Mouse (Mus musculus) hindbrain, embryonic 10.5 days (tissue): Measurements from ENCODE around the gene H2-Ke6. TPM values are rescaled to one million over a fixed set of nuclear protein-coding genes. Genes with fewer than 3 reads are reported as not detected.
A peak's percentile ranks its signal among the peaks of the same experiment; 100 is the strongest.

Experiments used
- DNase-seq: peaks from one replicate; pipeline ENCODE4 v3.0.0-alpha.2; 2017; ENCODE audit warnings: low spot score
- H3K27ac ChIP-seq: fragments of 300-500 bp; sonication (generic); 2 replicates; pipeline ENCODE4 v1.5.1; 2016; ENCODE audit warnings: mild to moderate bottlenecking, moderate library complexity
- H3K27me3 ChIP-seq: fragments of 300-500 bp; sonication (generic); 2 replicates; pipeline ENCODE4 v1.6.1; 2016; ENCODE audit warnings: mild to moderate bottlenecking; ENCODE audit not compliant: poor library complexity, insufficient read depth, severe bottlenecking
- H3K36me3 ChIP-seq: fragments of 300-500 bp; sonication (generic); 2 replicates; pipeline ENCODE4 v1.6.1; 2016; ENCODE audit warnings: mild to moderate bottlenecking, moderate library complexity
- H3K4me1 ChIP-seq: fragments of 300-500 bp; sonication (generic); replicated peaks from 2 replicates; pipeline ENCODE4 v1.6.1; 2016; ENCODE audit warnings: mild to moderate bottlenecking
- H3K4me3 ChIP-seq: fragments of 300-500 bp; sonication (generic); 2 replicates; pipeline ENCODE4 v1.5.1; 2016; ENCODE audit warnings: mild to moderate bottlenecking, moderate library complexity
- H3K9me3 ChIP-seq: fragments of 300-500 bp; sonication (generic); 2 replicates; pipeline ENCODE4 v1.6.1; 2016; ENCODE audit warnings: mild to moderate bottlenecking, moderate library complexity
- WGBS: fragments of 180-500 bp; shearing (Covaris S2); methylation state at CpG from one replicate; pipeline ENCODE4 v1.1.7; 2016; 5-methylcytosine and 5-hydroxymethylcytosine counted together
- polyA plus RNA-seq: library from polyadenylated mRNA; unstranded; fragments of >200 nt; fragmentation: Nextera tagmentation; extraction: Ambion mirVana; gene quantifications from 2 replicates; pipeline ENCODE4 v1.2.1, GENCODE M21; 2016

H2-Ke6 gene
- polyA plus RNA-seq, 1 experiment from 2014 or later, result 65.5 TPM

- Histone ChIP-seq H3K4me3 (no peak overlapping the region), H3K27ac (no peak overlapping the region), H3K4me1 (peaks cover 73% of the 10 kb centered on the region), H3K9me3 (no peaks in the 10 kb centered on the region), H3K36me3 (peaks cover 54% of the 10 kb centered on the region), H3K27me3 (peaks cover 16% of the 10 kb centered on the region)
- 84% methylated on average over 10 of the region's 10 CpGs for WGBS
- no peak for DNase-seq
These were observed 8.8 kb upstream of the H2-Ke6 start for GRCm38 (mm10) chr17:34036647-34037046.

- Histone ChIP-seq H3K27me3 (peaks cover 8% of the 10 kb centered on the region), H3K36me3 (peaks cover 54% of the 10 kb centered on the region), H3K4me1 (peaks cover 67% of the 10 kb centered on the region), H3K9me3 (no peaks in the 10 kb centered on the region), H3K4me3 (0 out of 2 replicates have a peak overlapping the region, but pooled peaks have one; percentile 2), H3K27ac (0 out of 2 replicates have a peak overlapping the region, but pooled peaks have one; percentile 23)
- WGBS, result 96% methylated on average over 9 of the region's 9 CpGs
- no peak for DNase-seq
These were observed 7.7 kb upstream of the H2-Ke6 start for GRCm38 (mm10) chr17:34035517-34035916.

- H3K4me3 ChIP-seq, result peak overlapping the region; percentile 74; the same call in 1 of the 2 replicates
These were observed 6.2 kb upstream of the H2-Ke6 start for GRCm38 (mm10) chr17:34034064-34034463.

GRCm38 (mm10) chr17:34033441-34033840 is 5.6 kb upstream of the H2-Ke6 start:
- WGBS, result 95% methylated on average over 9 of the region's 9 CpGs
- no peaks in the 10 kb centered on the region for H3K9me3 ChIP-seq
- peak overlapping the region; percentile 74 for H3K4me3 ChIP-seq
- H3K36me3 ChIP-seq, result peaks cover 74% of the 10 kb centered on the region
- H3K27ac ChIP-seq, result peak overlapping the region; percentile 99; the same call in 1 of the 2 replicates
- DNase-seq, result no peak
- peaks cover 67% of the 10 kb centered on the region for H3K4me1 ChIP-seq
- H3K27me3 ChIP-seq, result no peaks in the 10 kb centered on the region

More at GRCm38 (mm10) chr17:34034064-34034463, 6.2 kb upstream of the H2-Ke6 start:
- DNase-seq, result peak; percentile 73
- H3K4me1 ChIP-seq, result peaks cover 67% of the 10 kb centered on the region
- 78% methylated on average over 10 of the region's 10 CpGs for WGBS
- peak overlapping the region; percentile 2; the same call in 1 of the 2 replicates for H3K27ac ChIP-seq
- H3K36me3 ChIP-seq, result peaks cover 68% of the 10 kb centered on the region
- no peaks in the 10 kb centered on the region for H3K9me3 ChIP-seq
- peaks cover 3% of the 10 kb centered on the region; the same call in 1 of the 2 replicates for H3K27me3 ChIP-seq

GRCm38 (mm10) chr17:34032806-34033205 is 4.9 kb upstream of the H2-Ke6 start:
- Histone ChIP-seq H3K4me1 (peaks cover 67% of the 10 kb centered on the region), H3K36me3 (peaks cover 74% of the 10 kb centered on the region), H3K27me3 (no peaks in the 10 kb centered on the region), H3K9me3 (no peaks in the 10 kb centered on the region), H3K27ac (peak overlapping the region; percentile 99), H3K4me3 (peak overlapping the region; percentile 74)
- WGBS, result 58% methylated on average over 9 of the region's 9 CpGs
- no peak for DNase-seq

- no peaks in the 10 kb centered on the region for H3K9me3 ChIP-seq
- H3K27ac ChIP-seq, result peak overlapping the region; percentile 99
- H3K27me3 ChIP-seq, result no peaks in the 10 kb centered on the region
- H3K4me1 ChIP-seq, result peaks cover 71% of the 10 kb centered on the region
- WGBS, result under 1% methylated on average over 48 of the region's 48 CpGs
- H3K36me3 ChIP-seq, result peaks cover 69% of the 10 kb centered on the region
- no peak for DNase-seq
- H3K4me3 ChIP-seq, result peak overlapping the region; percentile 74
These were observed 4.3 kb upstream of the H2-Ke6 start for GRCm38 (mm10) chr17:34032174-34032632.

- under 1% methylated on average over 88 of the region's 88 CpGs for WGBS
These were observed 3.8 kb upstream of the H2-Ke6 start, which contains the start of the genes Slc39a7 and Rxrb for GRCm38 (mm10) chr17:34031465-34032173. Slc39a7 (minus strand) TSS chr17:34031682. Rxrb (plus strand) TSS chr17:34031812.

GRCm38 (mm10) chr17:34030861-34031326 is 3.0 kb upstream of the H2-Ke6 start:
- H3K4me3 ChIP-seq, result peak overlapping the region; percentile 74
- H3K27ac ChIP-seq, result peak overlapping the region; percentile 99
- no peaks in the 10 kb centered on the region for H3K27me3 ChIP-seq
- H3K36me3 ChIP-seq, result peaks cover 56% of the 10 kb centered on the region
- WGBS, result 7% methylated on average over 20 of the region's 20 CpGs
- H3K4me1 ChIP-seq, result peaks cover 75% of the 10 kb centered on the region
- H3K9me3 ChIP-seq, result no peaks in the 10 kb centered on the region
- no peak for DNase-seq

More at GRCm38 (mm10) chr17:34031465-34032173, 3.8 kb upstream of the H2-Ke6 start, which contains the start of the genes Slc39a7 and Rxrb:
- peak; percentile 100 for DNase-seq
- Histone ChIP-seq H3K4me3 (peak within 1 kb of the TSS; percentile 74), H3K27ac (peak within 1 kb of the TSS; percentile 99), H3K4me1 (peaks cover 75% of the 10 kb centered on the region), H3K27me3 (no peaks in the 10 kb centered on the region), H3K36me3 (peaks cover 63% of the 10 kb centered on the region), H3K9me3 (no peaks in the 10 kb centered on the region)

GRCm38 (mm10) chr17:34029890-34030595 is 2.2 kb upstream of the H2-Ke6 start:
- Histone ChIP-seq H3K36me3 (peaks cover 47% of the 10 kb centered on the region), H3K27me3 (no peaks in the 10 kb centered on the region), H3K4me1 (peaks cover 81% of the 10 kb centered on the region), H3K9me3 (no peaks in the 10 kb centered on the region), H3K27ac (peak overlapping the region; percentile 99), H3K4me3 (peak overlapping the region; percentile 74)
- 79% methylated on average over 21 of the region's 21 CpGs for WGBS
- DNase-seq, result no peak

- H3K9me3 ChIP-seq, result no peaks in the 10 kb centered on the region
- H3K36me3 ChIP-seq, result peaks cover 40% of the 10 kb centered on the region
- H3K27ac ChIP-seq, result peak overlapping the region; percentile 99
- H3K27me3 ChIP-seq, result no peaks in the 10 kb centered on the region
- WGBS, result 90% methylated on average over 18 of the region's 18 CpGs
- peaks cover 83% of the 10 kb centered on the region for H3K4me1 ChIP-seq
- no peak for DNase-seq
- H3K4me3 ChIP-seq, result peak overlapping the region; percentile 74
These were observed 1.5 kb upstream of the H2-Ke6 start for GRCm38 (mm10) chr17:34029150-34029889.

- no peak for DNase-seq
- peaks cover 35% of the 10 kb centered on the region for H3K36me3 ChIP-seq
- H3K9me3 ChIP-seq, result no peaks in the 10 kb centered on the region
- peak overlapping the region; percentile 98 for H3K27ac ChIP-seq
- H3K4me1 ChIP-seq, result peaks cover 85% of the 10 kb centered on the region
- no peaks in the 10 kb centered on the region for H3K27me3 ChIP-seq
- 58% methylated on average over 17 of the region's 17 CpGs for WGBS
- peak overlapping the region; percentile 74 for H3K4me3 ChIP-seq
These were observed 765 bp upstream of the H2-Ke6 start for GRCm38 (mm10) chr17:34028501-34029149.
